Mouse (Mus musculus): ENCODE data around the gene Negr1.

- TF ChIP-seq POLR2A (IDR thresholded peaks at IDR 0.05; ENCODE audit: extremely low read depth, insufficient read depth, low read length) (no peak), CTCF (IDR thresholded peaks at IDR 0.05; ENCODE audit: extremely low read depth, insufficient read depth, low read length) (no peak)
Observed at GRCm38 (mm10) chr3:157297216-157297615, 735.6 kb downstream of the Negr1 start.
